Mouse (Mus musculus) limb, embryonic 11.5 days (tissue): ENCODE data around the gene Dcaf6. TPM values are rescaled to one million over a fixed set of nuclear protein-coding genes. Genes with fewer than 3 reads are reported as not detected.

Source experiments
- ATAC-seq: fragments of 200-750 bp; cut with Nextera tagmentation; 2 replicates; pipeline ENCODE4 v1.8.0; 2017; ENCODE audit warnings: low read depth; ENCODE audit not compliant: insufficient number of reproducible peaks, low FRiP score, low TSS enrichment
- DNase-seq: peaks from one replicate; pipeline ENCODE4 v3.0.0-alpha.2; 2015; ENCODE audit warnings: low spot score
- H3K27ac ChIP-seq: fragments of 300-500 bp; sonication (generic); replicated peaks from 2 replicates; pipeline ENCODE4 v1.5.1; 2014; ENCODE audit warnings: low read depth, mild to moderate bottlenecking, low read length
- H3K27me3 ChIP-seq: fragments of 300-500 bp; sonication (generic); 2 replicates; pipeline ENCODE4 v1.6.1; 2014; ENCODE audit warnings: mild to moderate bottlenecking, low read length, mixed read lengths; ENCODE audit not compliant: control insufficient read depth, insufficient read depth
- H3K36me3 ChIP-seq: fragments of 300-500 bp; sonication (generic); 2 replicates; pipeline ENCODE4 v1.6.1; 2014; ENCODE audit warnings: mild to moderate bottlenecking, low read length, moderate library complexity, mixed read lengths; ENCODE audit not compliant: control insufficient read depth, insufficient read depth
- H3K4me1 ChIP-seq: fragments of 300-500 bp; sonication (generic); 2 replicates; pipeline ENCODE4 v1.6.1; 2014; ENCODE audit warnings: low read length, mixed read lengths; ENCODE audit not compliant: control insufficient read depth, insufficient read depth
- H3K4me2 ChIP-seq: fragments of 300-500 bp; sonication (generic); 2 replicates; pipeline ENCODE4 v1.6.1; 2014; ENCODE audit warnings: low read depth, mild to moderate bottlenecking, moderate library complexity; ENCODE audit not compliant: severe bottlenecking
- H3K4me3 ChIP-seq: fragments of 300-500 bp; sonication (generic); 2 replicates; pipeline ENCODE4 v1.5.1; 2014; ENCODE audit warnings: low read depth, low read length
- H3K9ac ChIP-seq: fragments of 300-500 bp; sonication (generic); 2 replicates; pipeline ENCODE4 v1.6.1; 2014; ENCODE audit warnings: mild to moderate bottlenecking, low read length
- H3K9me3 ChIP-seq: fragments of 300-500 bp; sonication (generic); 2 replicates; pipeline ENCODE4 v1.6.1; 2016; ENCODE audit warnings: low read length; ENCODE audit not compliant: control insufficient read depth
- WGBS: fragments of 180-500 bp; shearing (Covaris S2); extraction: QIAGEN DNeasy Blood & Tissue Kit; methylation state at CpG from one replicate; pipeline ENCODE4 v1.1.7; 2014; 5-methylcytosine and 5-hydroxymethylcytosine counted together
- polyA plus RNA-seq: library from polyadenylated mRNA; unstranded; fragments of >200 nt; fragmentation: Nextera tagmentation; extraction: Ambion mirVana; gene quantifications from 2 replicates; pipeline ENCODE4 v1.2.1, GENCODE M21; 2014

Dcaf6 gene
- polyA plus RNA-seq, 1 experiment from 2014 or later: 10.2 TPM

- WGBS: 68% methylated on average over 3 of the region's 3 CpGs
- no peak for ATAC-seq
- H3K4me2 ChIP-seq: no peak overlapping the region
Observed at GRCm38 (mm10) chr1:165394836-165395235, 65.4 kb downstream of the Dcaf6 start.

GRCm38 (mm10) chr1:165393033-165393432, 67.2 kb downstream of the Dcaf6 start:
- Histone ChIP-seq H3K27ac (no peak overlapping the region), H3K36me3 (no peaks in the 10 kb centered on the region)
- 76% methylated on average over 1 of the region's 1 CpGs for WGBS

More at GRCm38 (mm10) chr1:165394836-165395235, 65.4 kb downstream of the Dcaf6 start:
- Histone ChIP-seq H3K27me3 (no peaks in the 10 kb centered on the region), H3K9ac (no peak overlapping the region), H3K36me3 (no peaks in the 10 kb centered on the region), H3K4me1 (no peaks in the 10 kb centered on the region), H3K27ac (no peak overlapping the region), H3K4me3 (no peak overlapping the region), H3K9me3 (no peaks in the 10 kb centered on the region)
- DNase-seq: no peak

GRCm38 (mm10) chr1:165388716-165389115, 71.6 kb downstream of the Dcaf6 start:
- Histone ChIP-seq H3K4me3 (no peak overlapping the region), H3K4me2 (no peak overlapping the region), H3K36me3 (no peaks in the 10 kb centered on the region), H3K9me3 (no peaks in the 10 kb centered on the region), H3K27me3 (no peaks in the 10 kb centered on the region), H3K27ac (no peak overlapping the region), H3K4me1 (no peaks in the 10 kb centered on the region), H3K9ac (no peak overlapping the region)
- no peak for ATAC-seq
- 83% methylated on average over 5 of the region's 5 CpGs for WGBS
- DNase-seq: no peak

More at GRCm38 (mm10) chr1:165393033-165393432, 67.2 kb downstream of the Dcaf6 start:
- no peak for DNase-seq
- H3K27me3 ChIP-seq: no peaks in the 10 kb centered on the region
- no peaks in the 10 kb centered on the region for H3K9me3 ChIP-seq
- H3K4me3 ChIP-seq: no peak overlapping the region
- no peak for ATAC-seq
- no peak overlapping the region for H3K9ac ChIP-seq
- no peak overlapping the region for H3K4me2 ChIP-seq
- H3K4me1 ChIP-seq: no peaks in the 10 kb centered on the region

- no peak overlapping the region for H3K9ac ChIP-seq
- DNase-seq (no peak), ATAC-seq (no peak)
- H3K27ac ChIP-seq: no peak overlapping the region
- no peaks in the 10 kb centered on the region for H3K4me1 ChIP-seq
- H3K36me3 ChIP-seq: no peaks in the 10 kb centered on the region
- H3K9me3 ChIP-seq: no peaks in the 10 kb centered on the region
- H3K4me3 ChIP-seq: no peak overlapping the region
- H3K27me3 ChIP-seq: no peaks in the 10 kb centered on the region
- no peak overlapping the region for H3K4me2 ChIP-seq
- 86% methylated on average over 9 of the region's 9 CpGs for WGBS
Observed at GRCm38 (mm10) chr1:165386525-165386923, 73.8 kb downstream of the Dcaf6 start.

- no peaks in the 10 kb centered on the region for H3K4me1 ChIP-seq
- no peaks in the 10 kb centered on the region for H3K9me3 ChIP-seq
- no peak overlapping the region for H3K4me3 ChIP-seq
- no peaks in the 10 kb centered on the region for H3K27me3 ChIP-seq
- H3K36me3 ChIP-seq: no peaks in the 10 kb centered on the region
- DNase-seq: no peak
- no peak overlapping the region for H3K4me2 ChIP-seq
- ATAC-seq: no peak
- no peak overlapping the region for H3K9ac ChIP-seq
- H3K27ac ChIP-seq: no peak overlapping the region
- WGBS: 94% methylated on average over 14 of the region's 14 CpGs
Observed at GRCm38 (mm10) chr1:165385810-165386524, 74.3 kb downstream of the Dcaf6 start.

DNA sequence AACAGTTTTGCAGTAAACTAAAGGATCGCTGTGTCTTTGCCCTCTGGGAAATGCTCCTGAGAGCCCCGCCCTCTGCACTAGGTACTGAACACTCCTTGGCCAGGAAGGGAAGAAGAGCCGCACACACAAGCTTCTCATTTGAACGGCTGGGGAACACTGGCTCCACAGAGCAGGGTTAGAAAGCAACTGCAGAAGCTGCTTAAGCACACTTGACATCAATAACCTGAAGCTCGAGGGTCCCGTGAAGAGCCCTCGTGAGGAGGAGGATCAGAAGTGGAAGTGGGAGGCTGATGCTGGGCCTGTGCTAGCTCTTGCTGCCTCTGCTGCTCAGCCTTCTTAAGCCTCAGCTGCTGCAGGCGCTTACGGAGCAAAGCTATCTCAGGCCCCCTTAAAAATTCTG, 86.4 kb downstream of the Dcaf6 start:
- no peaks in the 10 kb centered on the region for H3K27me3 ChIP-seq
- H3K36me3 ChIP-seq: no peaks in the 10 kb centered on the region
- ATAC-seq (no peak), DNase-seq (no peak)
- H3K9ac ChIP-seq: no peak overlapping the region
- no peak overlapping the region for H3K4me2 ChIP-seq
- H3K27ac ChIP-seq: no peak overlapping the region
- H3K9me3 ChIP-seq: no peaks in the 10 kb centered on the region
- WGBS: 66% methylated on average over 9 of the region's 9 CpGs
- no peaks in the 10 kb centered on the region for H3K4me1 ChIP-seq
- H3K4me3 ChIP-seq: no peak overlapping the region

- no peak overlapping the region for H3K4me2 ChIP-seq
- no peak overlapping the region for H3K9ac ChIP-seq
- H3K36me3 ChIP-seq: no peaks in the 10 kb centered on the region
- no peaks in the 10 kb centered on the region for H3K9me3 ChIP-seq
- no peak overlapping the region for H3K4me3 ChIP-seq
- no peak overlapping the region for H3K27ac ChIP-seq
- WGBS: 87% methylated on average over 4 of the region's 4 CpGs
- H3K4me1 ChIP-seq: no peaks in the 10 kb centered on the region
- no peak for DNase-seq
- no peak for ATAC-seq
- H3K27me3 ChIP-seq: no peaks in the 10 kb centered on the region
Observed at GRCm38 (mm10) chr1:165370990-165371389, 89.3 kb downstream of the Dcaf6 start.

DNA sequence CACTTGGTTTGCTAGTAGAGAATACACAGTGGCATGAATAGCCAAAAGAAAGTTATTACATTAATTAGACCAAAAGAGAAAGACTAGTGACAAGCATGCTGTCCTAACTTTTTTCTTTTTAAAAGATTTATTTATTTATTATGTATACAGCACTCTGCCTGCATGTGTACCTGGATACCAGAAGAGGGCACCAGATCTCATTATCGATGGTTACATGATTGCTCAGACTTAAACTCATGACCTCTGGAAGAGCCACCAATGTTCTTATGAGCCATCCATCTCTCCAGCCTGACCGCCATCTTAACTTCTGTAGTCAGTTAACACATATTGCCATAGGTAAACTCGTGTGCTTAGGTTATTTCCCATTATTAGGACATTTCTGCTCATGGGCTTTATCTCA, 95.2 kb downstream of the Dcaf6 start:
- Histone ChIP-seq H3K4me1 (no peaks in the 10 kb centered on the region), H3K27ac (no peak overlapping the region), H3K27me3 (no peaks in the 10 kb centered on the region), H3K4me3 (no peak overlapping the region), H3K9ac (no peak overlapping the region), H3K9me3 (no peaks in the 10 kb centered on the region), H3K36me3 (no peaks in the 10 kb centered on the region), H3K4me2 (no peak overlapping the region)
- DNase-seq (no peak), ATAC-seq (no peak)
- 89% methylated on average over 3 of the region's 3 CpGs for WGBS

DNA sequence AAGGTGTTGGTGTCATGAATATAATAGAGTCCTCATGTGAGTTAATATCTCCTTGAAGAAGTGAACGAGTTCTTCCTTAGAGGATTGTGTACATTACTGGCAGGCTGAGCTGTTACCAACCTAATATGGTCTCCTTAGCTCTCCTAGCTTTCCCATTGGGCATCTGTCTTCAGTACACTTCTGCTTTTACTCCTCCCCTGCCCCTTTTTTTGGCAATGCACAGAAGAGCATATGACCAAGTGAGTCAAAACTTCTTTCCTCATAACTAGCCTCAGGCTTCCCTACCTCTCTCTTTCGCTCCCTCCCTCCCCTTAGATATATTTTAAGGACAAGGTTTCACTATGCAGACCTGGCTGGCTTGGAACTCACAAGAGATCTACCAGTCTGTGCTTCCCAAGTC, 97.0 kb downstream of the Dcaf6 start:
- H3K27me3 ChIP-seq: no peaks in the 10 kb centered on the region
- no peaks in the 10 kb centered on the region for H3K36me3 ChIP-seq
- H3K27ac ChIP-seq: no peak overlapping the region
- H3K4me1 ChIP-seq: no peaks in the 10 kb centered on the region
- no peak for ATAC-seq
- no peak overlapping the region for H3K4me2 ChIP-seq
- no peaks in the 10 kb centered on the region for H3K9me3 ChIP-seq
- H3K9ac ChIP-seq: no peak overlapping the region
- 89% methylated on average over 2 of the region's 2 CpGs for WGBS
- DNase-seq: no peak
- no peak overlapping the region for H3K4me3 ChIP-seq
